Mouse (Mus musculus) cerebellum, adult 2 months (tissue): ENCODE measurements around the gene Gucy2g.

Source experiments
- CTCF ChIP-seq: fragments of 200-500 bp; IDR thresholded peaks from 2 replicates; pipeline ENCODE4 v1.5.1; 2011; ENCODE audit warnings: low read depth, mild to moderate bottlenecking, control low read depth, low read length, moderate library complexity, borderline replicate concordance; ENCODE audit not compliant: insufficient read depth
- POLR2A ChIP-seq: fragments of 200-500 bp; IDR thresholded peaks from 2 replicates; pipeline ENCODE4 v1.6.1; 2011; ENCODE audit warnings: low read length, control low read depth, borderline replicate concordance; ENCODE audit not compliant: insufficient read depth

GRCm38 (mm10) chr19:55195574-55195973 is 45.5 kb downstream of the Gucy2g start:
- TF ChIP-seq CTCF, result no peak
- TF ChIP-seq POLR2A, result no peak
